Mouse (Mus musculus): ENCODE results near the gene Zfp202.
"Not testable (repeated sequence)": the region's sequence is repeated elsewhere in the genome, so short reads cannot be mapped to it uniquely, and the experiment has no call there.

Zfp202 gene

GRCm38 (mm10) chr9:40192098-40193038, at the start of gene Zfp202:
TSS of gene Zfp202 (plus strand) at chr9:40192316.
- DNase-seq, result peak; percentile 63 to 71

- no peak for DNase-seq
Measured at GRCm38 (mm10) chr9:40155118-40155644, 36.9 kb upstream of the Zfp202 start.

GRCm38 (mm10) chr9:40166446-40166845, 25.7 kb upstream of the Zfp202 start:
- DNase-seq, result no peak

GRCm38 (mm10) chr9:40177017-40177416, 15.1 kb upstream of the Zfp202 start:
- DNase-seq, result no peak

GRCm38 (mm10) chr9:40180620-40181019, 11.5 kb upstream of the Zfp202 start, which contains the start of gene Olfr986:
TSS of gene Olfr986 (plus strand) at chr9:40180920.
- DNase-seq, result no peak

- not testable (repeated sequence) for DNase-seq
Measured at GRCm38 (mm10) chr9:40185166-40185565, 7.0 kb upstream of the Zfp202 start.

- DNase-seq, result no peak
Measured at GRCm38 (mm10) chr9:40191086-40191876, 835 bp upstream of the Zfp202 start.

- DNase-seq, result no peak
Measured at GRCm38 (mm10) chr9:40195981-40196380, 3.9 kb downstream of the Zfp202 start.

- no peak for DNase-seq
Measured at GRCm38 (mm10) chr9:40206546-40206950, 14.4 kb downstream of the Zfp202 start.

GRCm38 (mm10) chr9:40210744-40211143, 18.6 kb downstream of the Zfp202 start:
- no peak for DNase-seq

- DNase-seq, result no peak
Measured at GRCm38 (mm10) chr9:40214058-40214457, 21.9 kb downstream of the Zfp202 start.

GRCm38 (mm10) chr9:40216651-40217050, 24.5 kb downstream of the Zfp202 start:
- DNase-seq, result no peak

GRCm38 (mm10) chr9:40224289-40224688, 32.2 kb downstream of the Zfp202 start:
- no peak for DNase-seq

GRCm38 (mm10) chr9:40227874-40228789, 36.0 kb downstream of the Zfp202 start:
- no peak for DNase-seq

- no peak for DNase-seq
Measured at GRCm38 (mm10) chr9:40228804-40229331, 36.8 kb downstream of the Zfp202 start.

GRCm38 (mm10) chr9:40229479-40229878, 37.4 kb downstream of the Zfp202 start:
- DNase-seq, result no peak

GRCm38 (mm10) chr9:40231019-40231418, 38.9 kb downstream of the Zfp202 start:
- DNase-seq, result no peak

- DNase-seq, result no peak
Measured at GRCm38 (mm10) chr9:40234233-40235072, 42.3 kb downstream of the Zfp202 start.

GRCm38 (mm10) chr9:40235220-40235619, 43.1 kb downstream of the Zfp202 start:
- no peak for DNase-seq

- DNase-seq, result no peak
Measured at GRCm38 (mm10) chr9:40239749-40240148, 47.6 kb downstream of the Zfp202 start.

GRCm38 (mm10) chr9:40240311-40240710, 48.2 kb downstream of the Zfp202 start:
- no peak for DNase-seq
